Mouse (Mus musculus): Measurements from ENCODE around the gene Nat8f2. TPM values are rescaled to one million over a fixed set of nuclear protein-coding genes. Genes with fewer than 3 reads are reported as not detected.
"Not testable (repeated sequence)": the region's sequence is repeated elsewhere in the genome, so short reads cannot be mapped to it uniquely, and the experiment has no call there.

Gene Nat8f2
- polyA plus RNA-seq, 1 experiment, result 1.4 TPM

- 80% methylated on average over 4 of the region's 4 CpGs for WGBS
- Histone ChIP-seq H3K4me1 (ENCODE audit: control insufficient read depth, insufficient read depth, low read length) (no peaks in the 10 kb centered on the region), H3K4me3 (replicated peaks; ENCODE audit: control insufficient read depth, low read depth, low read length) (no peak overlapping the region), H3K27ac (ENCODE audit: control insufficient read depth, insufficient read depth, low read depth, low read length, poor library complexity) (no peak overlapping the region)
- TF ChIP-seq POLR2A (IDR thresholded peaks at IDR 0.05; ENCODE audit: borderline replicate concordance, control insufficient read depth, low read depth, low read length) (no peak), CTCF (IDR thresholded peaks at IDR 0.05; ENCODE audit: control insufficient read depth, insufficient read depth, low read length) (no peak)
Measured at GRCm38 (mm10) chr6:85848140-85848539, 20.8 kb downstream of the Nat8f2 start.

- no peak for TF ChIP-seq POLR2A (IDR thresholded peaks at IDR 0.05; ENCODE audit: borderline replicate concordance, control insufficient read depth, low read depth, low read length)
- H3K4me1 ChIP-seq (ENCODE audit: control insufficient read depth, insufficient read depth, low read length), result no peaks in the 10 kb centered on the region
- 31% methylated on average over 1 of the region's 1 CpGs for WGBS
- H3K4me3 ChIP-seq (replicated peaks; ENCODE audit: control insufficient read depth, low read depth, low read length), result no peak overlapping the region
- H3K27ac ChIP-seq (ENCODE audit: control insufficient read depth, insufficient read depth, low read depth, low read length, poor library complexity), result no peak overlapping the region
Measured at GRCm38 (mm10) chr6:85846921-85847320, 22.0 kb downstream of the Nat8f2 start.

- 79% methylated on average over 25 of the region's 25 CpGs for WGBS
- H3K4me1 ChIP-seq (ENCODE audit: control insufficient read depth, insufficient read depth, low read length); H3K27ac ChIP-seq (ENCODE audit: control insufficient read depth, insufficient read depth, low read depth, low read length, poor library complexity); H3K4me3 ChIP-seq (replicated peaks; ENCODE audit: control insufficient read depth, low read depth, low read length): not testable (repeated sequence)
Measured at GRCm38 (mm10) chr6:85843677-85844458, 25.1 kb downstream of the Nat8f2 start.

GRCm38 (mm10) chr6:85839982-85840381 is 29.0 kb downstream of the Nat8f2 start:
- H3K4me1 ChIP-seq (ENCODE audit: control insufficient read depth, insufficient read depth, low read length), result no peaks in the 10 kb centered on the region
- H3K27ac ChIP-seq (ENCODE audit: control insufficient read depth, insufficient read depth, low read depth, low read length, poor library complexity), result no peak overlapping the region
- no peak for TF ChIP-seq CTCF (IDR thresholded peaks at IDR 0.05; ENCODE audit: control insufficient read depth, insufficient read depth, low read length)
- no peak for TF ChIP-seq POLR2A (IDR thresholded peaks at IDR 0.05; ENCODE audit: borderline replicate concordance, control insufficient read depth, low read depth, low read length)
- H3K4me3 ChIP-seq (replicated peaks; ENCODE audit: control insufficient read depth, low read depth, low read length), result no peak overlapping the region
- 48% methylated on average over 4 of the region's 4 CpGs for WGBS

GRCm38 (mm10) chr6:85838674-85839073 is 30.3 kb downstream of the Nat8f2 start:
- Histone ChIP-seq H3K27ac (ENCODE audit: control insufficient read depth, insufficient read depth, low read depth, low read length, poor library complexity) (no peak overlapping the region), H3K4me3 (replicated peaks; ENCODE audit: control insufficient read depth, low read depth, low read length) (no peak overlapping the region), H3K4me1 (ENCODE audit: control insufficient read depth, insufficient read depth, low read length) (no peaks in the 10 kb centered on the region)
- TF ChIP-seq CTCF (IDR thresholded peaks at IDR 0.05; ENCODE audit: control insufficient read depth, insufficient read depth, low read length) (no peak), POLR2A (IDR thresholded peaks at IDR 0.05; ENCODE audit: borderline replicate concordance, control insufficient read depth, low read depth, low read length) (no peak)
- WGBS, result 84% methylated on average over 8 of the region's 8 CpGs

GRCm38 (mm10) chr6:85837307-85837706 is 31.7 kb downstream of the Nat8f2 start:
- H3K4me3 ChIP-seq (replicated peaks; ENCODE audit: control insufficient read depth, low read depth, low read length); H3K4me1 ChIP-seq (ENCODE audit: control insufficient read depth, insufficient read depth, low read length); H3K27ac ChIP-seq (ENCODE audit: control insufficient read depth, insufficient read depth, low read depth, low read length, poor library complexity): not testable (repeated sequence)
- WGBS, result 28% methylated on average over 12 of the region's 12 CpGs

- H3K27ac ChIP-seq (ENCODE audit: control insufficient read depth, insufficient read depth, low read depth, low read length, poor library complexity), result not testable (repeated sequence)
- WGBS, result 11% methylated on average over 8 of the region's 9 CpGs
Measured at GRCm38 (mm10) chr6:85836827-85837226, 32.1 kb downstream of the Nat8f2 start.

GRCm38 (mm10) chr6:85836098-85836497 is 32.9 kb downstream of the Nat8f2 start:
- H3K27ac ChIP-seq (ENCODE audit: control insufficient read depth, insufficient read depth, low read depth, low read length, poor library complexity); H3K4me1 ChIP-seq (ENCODE audit: control insufficient read depth, insufficient read depth, low read length); H3K4me3 ChIP-seq (replicated peaks; ENCODE audit: control insufficient read depth, low read depth, low read length): not testable (repeated sequence)
- WGBS, result 66% methylated on average over 5 of the region's 5 CpGs

More at GRCm38 (mm10) chr6:85836827-85837226, 32.1 kb downstream of the Nat8f2 start:
- H3K4me3 ChIP-seq (replicated peaks; ENCODE audit: control insufficient read depth, low read depth, low read length); H3K4me1 ChIP-seq (ENCODE audit: control insufficient read depth, insufficient read depth, low read length): not testable (repeated sequence)

GRCm38 (mm10) chr6:85835104-85835503 is 33.9 kb downstream of the Nat8f2 start:
- H3K27ac ChIP-seq (ENCODE audit: control insufficient read depth, insufficient read depth, low read depth, low read length, poor library complexity); H3K4me1 ChIP-seq (ENCODE audit: control insufficient read depth, insufficient read depth, low read length); H3K4me3 ChIP-seq (replicated peaks; ENCODE audit: control insufficient read depth, low read depth, low read length): not testable (repeated sequence)
- 92% methylated on average over 1 of the region's 2 CpGs for WGBS

GRCm38 (mm10) chr6:85834504-85835100 is 34.4 kb downstream of the Nat8f2 start:
- H3K4me3 ChIP-seq (replicated peaks; ENCODE audit: control insufficient read depth, low read depth, low read length); H3K4me1 ChIP-seq (ENCODE audit: control insufficient read depth, insufficient read depth, low read length); H3K27ac ChIP-seq (ENCODE audit: control insufficient read depth, insufficient read depth, low read depth, low read length, poor library complexity): not testable (repeated sequence)
